Mouse (Mus musculus) hindbrain, embryonic 10.5 days (tissue): ENCODE results near the gene Dnajc14. TPM values are rescaled to one million over a fixed set of nuclear protein-coding genes. Genes with fewer than 3 reads are reported as not detected.

Source experiments
- polyA plus RNA-seq: library from polyadenylated mRNA; unstranded; fragments of >200 nt; fragmentation: Nextera tagmentation; extraction: Ambion mirVana; gene quantifications from 2 replicates; pipeline ENCODE4 v1.2.1, GENCODE M21; 2016

Gene Dnajc14
- polyA plus RNA-seq, 1 experiment from 2014 or later, result 50.4 TPM

Other genes with a start within 250 kb of the Dnajc14 start
- gene Pa2g4, start 238.1 kb upstream of the Dnajc14 start, polyA plus RNA-seq, result 205 and 257 TPM in 2 replicates
- 5.0 and 13.5 TPM in 2 replicates for gene Erbb3, start 214.4 kb upstream of the Dnajc14 start, polyA plus RNA-seq
- gene Rps26, start 177.3 kb upstream of the Dnajc14 start, polyA plus RNA-seq, result 472 and 519 TPM in 2 replicates
- 2.6 and 3.5 TPM in 2 replicates for gene Ikzf4, start 158.1 kb upstream of the Dnajc14 start, polyA plus RNA-seq
- 11.1 and 14.6 TPM in 2 replicates for gene Suox, start 130.0 kb upstream of the Dnajc14 start, polyA plus RNA-seq
- gene Rab5b, start 107.8 kb upstream of the Dnajc14 start, polyA plus RNA-seq, result 73.5 and 86.0 TPM in 2 replicates
- gene Pmel, start 99.9 kb upstream of the Dnajc14 start, polyA plus RNA-seq, result 7.1 and 7.3 TPM in 2 replicates
- gene Cdk2, start 99.0 kb upstream of the Dnajc14 start, polyA plus RNA-seq, result 91.0 and 109 TPM in 2 replicates
- 4.1 and 4.4 TPM in 2 replicates for gene Dgka, start 59.2 kb upstream of the Dnajc14 start, polyA plus RNA-seq
- gene Pym1, start 56.2 kb upstream of the Dnajc14 start, polyA plus RNA-seq, result 54.7 and 62.2 TPM in 2 replicates
- gene Mmp19, start 13.2 kb upstream of the Dnajc14 start, polyA plus RNA-seq, result 0.36 and 0.39 TPM in 2 replicates
- 19.1 and 23.3 TPM in 2 replicates for gene Tmem198b, start 308 bp downstream of the Dnajc14 start, polyA plus RNA-seq
- 251 and 263 TPM in 2 replicates for gene Sarnp, start 13.3 kb downstream of the Dnajc14 start, polyA plus RNA-seq
- 74.1 and 97.0 TPM in 2 replicates for gene Ormdl2, start 17.6 kb downstream of the Dnajc14 start, polyA plus RNA-seq
- gene Gdf11, start 87.7 kb downstream of the Dnajc14 start, polyA plus RNA-seq, result 8.9 and 11.1 TPM in 2 replicates
- 240 and 253 TPM in 2 replicates for gene Cd63, start 96.9 kb downstream of the Dnajc14 start, polyA plus RNA-seq
- gene Rdh5, start 118.8 kb downstream of the Dnajc14 start, polyA plus RNA-seq, result 15.8 and 18.7 TPM in 2 replicates
- 229 and 285 TPM in 2 replicates for gene Bloc1s1, start 120.0 kb downstream of the Dnajc14 start, polyA plus RNA-seq
- 3.7 and 4.0 TPM in 2 replicates for gene Itga7, start 129.8 kb downstream of the Dnajc14 start, polyA plus RNA-seq
- not detected in 2 replicates for gene Mettl7b, start 156.9 kb downstream of the Dnajc14 start, polyA plus RNA-seq
- gene Olfr9, start 185.4 kb downstream of the Dnajc14 start, polyA plus RNA-seq, result 0.06 TPM in 1 of 2 replicates, not detected in the other
- gene Olfr763, start 206.7 kb downstream of the Dnajc14 start, polyA plus RNA-seq, result not detected in 2 replicates
- gene Olfr764-ps1, start 235.8 kb downstream of the Dnajc14 start, polyA plus RNA-seq, result not detected in 2 replicates
- gene Olfr765, start 245.9 kb downstream of the Dnajc14 start, polyA plus RNA-seq, result not detected in 2 replicates